Mouse (Mus musculus): ENCODE data around the gene Gm20503.

Gm20503 gene

DNA sequence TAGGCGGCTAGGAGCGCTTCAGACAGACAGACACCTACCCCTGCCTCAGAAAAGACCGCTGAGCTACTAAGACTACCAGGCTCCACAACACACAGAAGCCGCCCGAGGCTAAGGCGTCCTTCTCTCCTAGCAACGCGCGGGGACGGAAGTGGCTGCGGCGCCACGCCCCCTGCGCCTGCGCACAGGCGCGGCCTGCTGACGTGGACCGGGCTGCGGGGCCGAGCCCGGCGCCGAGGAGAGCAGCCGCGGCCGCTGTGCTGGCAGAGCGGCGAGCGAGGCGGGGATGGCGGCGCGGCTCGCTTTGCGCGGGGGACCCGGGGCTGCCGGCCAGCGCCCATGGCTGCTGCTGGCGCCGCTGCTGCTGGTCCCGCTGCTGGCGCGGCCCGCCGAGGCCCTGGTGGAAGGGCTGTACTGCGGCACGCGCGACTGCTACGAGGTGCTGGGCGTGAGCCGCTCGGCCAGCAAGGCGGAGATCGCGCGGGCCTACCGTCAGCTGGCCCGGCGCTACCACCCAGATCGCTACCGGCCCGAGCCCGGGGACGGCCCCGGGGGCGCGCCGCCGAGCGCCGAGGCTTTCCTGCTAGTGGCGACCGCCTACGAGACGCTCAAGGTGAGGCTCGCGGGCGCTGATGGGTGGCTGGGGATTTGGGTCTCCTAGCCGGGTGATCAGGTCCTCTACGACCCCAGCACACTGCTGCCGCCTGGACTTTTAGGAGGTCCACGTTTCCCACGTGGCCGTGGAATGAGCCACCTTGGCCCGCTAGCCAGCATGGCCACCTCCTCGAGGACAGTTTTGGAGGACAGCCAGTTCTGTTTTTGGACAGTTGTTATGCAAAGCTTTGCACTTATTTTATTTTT is at the start of gene Gm20503:
Gene Gm20503, plus strand, starts transcription at position 263 of the 858 bp plus-strand sequence.
- no peak for TF ChIP-seq GATA4 (IDR thresholded peaks at IDR 0.05; ENCODE audit: insufficient replicate concordance, low read length)

DNA sequence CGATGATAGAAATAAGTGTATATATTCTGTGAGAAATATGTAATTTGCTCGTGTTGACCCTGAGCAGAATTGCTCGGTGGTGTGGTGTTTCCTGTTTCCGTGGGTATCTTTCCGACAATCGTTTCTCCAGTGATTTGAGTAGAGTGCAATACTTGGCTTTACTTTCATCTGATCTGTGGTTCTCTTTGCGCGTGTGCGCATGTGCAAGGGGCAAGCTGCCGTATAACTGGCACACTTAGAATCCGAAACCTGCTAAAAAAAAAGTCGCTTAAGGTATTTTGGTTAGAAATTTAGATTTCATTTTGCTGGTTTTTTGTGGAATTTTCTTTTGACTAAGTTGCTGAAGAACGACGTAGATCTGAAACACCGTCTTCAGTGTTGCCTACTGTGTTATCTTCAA is 41.3 kb upstream of the Gm20503 start:
- TF ChIP-seq GATA4 (IDR thresholded peaks at IDR 0.05; ENCODE audit: insufficient replicate concordance, low read length) = no peak

DNA sequence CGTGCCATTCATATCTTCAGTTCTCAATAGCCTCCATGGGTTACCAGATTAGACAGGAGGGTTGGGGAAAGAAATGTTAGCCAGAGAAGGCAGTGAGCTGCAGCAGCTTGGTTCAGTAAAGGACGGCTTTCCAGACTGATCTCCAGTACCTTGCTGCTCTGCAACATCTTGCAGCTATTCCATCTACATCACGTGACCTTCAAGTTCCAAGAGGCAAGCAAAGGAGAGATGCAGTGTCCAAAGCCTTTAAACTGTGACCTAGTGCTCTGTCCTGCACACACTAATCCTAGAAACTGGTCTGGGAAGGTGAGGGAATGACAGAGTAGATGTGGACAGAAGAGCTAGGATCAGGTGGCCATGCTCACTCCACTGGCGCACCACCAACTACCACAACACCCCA is 39.7 kb upstream of the Gm20503 start:
- TF ChIP-seq GATA4 (IDR thresholded peaks at IDR 0.05; ENCODE audit: insufficient replicate concordance, low read length) = no peak

DNA sequence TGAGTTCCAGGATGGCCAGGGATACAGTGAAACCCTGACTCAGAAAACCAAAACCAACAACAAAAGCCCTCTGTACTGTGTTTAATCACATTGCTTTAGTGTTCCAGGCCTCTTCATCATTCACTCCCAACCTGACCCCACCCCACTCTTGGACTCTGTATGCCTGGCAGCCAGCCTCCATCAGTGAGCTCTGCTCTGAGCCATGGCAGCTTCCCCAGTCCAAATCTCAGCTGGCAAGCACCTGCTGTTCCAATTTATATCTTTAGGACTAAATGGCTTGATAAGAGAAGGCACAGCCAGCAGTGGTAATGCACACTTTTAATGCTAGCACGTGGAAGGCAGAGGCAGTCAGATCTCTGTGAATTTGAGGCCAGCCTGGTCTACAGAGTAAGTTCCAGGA is 37.9 kb upstream of the Gm20503 start:
- no peak for TF ChIP-seq GATA4 (IDR thresholded peaks at IDR 0.05; ENCODE audit: insufficient replicate concordance, low read length)

GRCm38 (mm10) chr4:58970678-58971077 is 32.3 kb upstream of the Gm20503 start:
- no peak for TF ChIP-seq GATA4 (IDR thresholded peaks at IDR 0.05; ENCODE audit: insufficient replicate concordance, low read length)

DNA sequence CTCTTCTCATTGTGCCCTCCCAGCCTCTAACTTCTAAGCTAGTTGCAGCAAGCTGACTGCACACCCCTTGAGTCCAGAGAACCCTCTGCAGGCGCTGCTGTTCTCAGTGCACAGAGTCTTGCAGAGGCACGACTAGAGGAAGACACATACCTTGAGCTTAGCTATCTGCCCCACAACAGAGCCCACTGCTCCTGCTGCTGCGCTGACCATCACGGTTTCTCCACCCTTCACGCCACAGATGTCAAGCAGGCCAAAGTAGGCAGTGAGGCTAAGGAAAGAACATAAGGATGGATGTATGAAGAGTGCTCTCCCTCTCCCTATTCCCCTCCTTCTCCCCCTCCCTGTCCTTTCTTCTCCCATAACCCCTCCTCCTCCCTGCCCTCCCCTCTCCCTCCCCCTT is 27.3 kb upstream of the Gm20503 start:
- no peak for TF ChIP-seq GATA4 (IDR thresholded peaks at IDR 0.05; ENCODE audit: insufficient replicate concordance, low read length)

GRCm38 (mm10) chr4:58981421-58981820 is 21.6 kb upstream of the Gm20503 start:
- no peak for TF ChIP-seq GATA4 (IDR thresholded peaks at IDR 0.05; ENCODE audit: insufficient replicate concordance, low read length)

DNA sequence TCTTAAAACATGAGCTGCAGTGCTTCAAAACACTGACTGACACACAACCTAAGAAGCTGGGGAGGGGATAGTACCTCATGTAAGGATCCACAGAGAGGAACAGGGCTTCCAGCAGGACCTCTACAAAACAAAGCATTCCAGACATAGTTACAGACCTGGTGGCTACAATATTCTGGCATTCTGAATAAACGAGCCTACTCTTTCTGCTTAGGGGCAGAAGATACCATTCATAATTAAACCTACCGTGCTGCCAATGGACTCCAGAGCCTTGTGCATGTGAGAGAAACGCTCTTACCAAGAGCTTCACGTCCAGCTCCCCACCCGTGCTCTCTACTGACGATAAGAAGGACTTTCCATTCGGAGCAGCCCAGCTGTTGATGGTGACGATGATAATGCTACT is 20.2 kb upstream of the Gm20503 start:
- no peak for TF ChIP-seq GATA4 (IDR thresholded peaks at IDR 0.05; ENCODE audit: insufficient replicate concordance, low read length)

DNA sequence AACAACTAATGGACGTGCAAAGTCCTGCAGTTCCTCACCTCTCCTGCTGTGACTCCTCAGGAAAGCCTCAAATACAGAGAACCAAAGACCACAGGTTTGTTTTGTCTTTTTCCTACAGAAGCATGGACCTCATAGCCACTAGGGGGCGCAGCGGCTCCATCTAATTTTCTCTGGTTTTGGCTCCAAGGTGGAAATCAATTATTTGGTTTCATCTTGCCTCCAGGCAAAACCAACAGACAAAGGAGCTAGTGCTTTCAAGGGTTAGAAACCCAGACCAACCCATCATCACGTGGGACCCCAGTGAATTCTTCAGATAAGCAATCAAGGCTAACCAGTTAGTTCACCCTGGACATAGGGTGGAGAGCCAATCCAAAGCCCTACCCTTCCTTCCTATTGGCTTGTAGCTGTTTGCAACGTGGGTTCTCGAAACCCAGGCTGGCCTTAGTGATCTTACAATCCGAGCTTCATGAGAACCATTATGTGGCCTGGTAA is 17.8 kb upstream of the Gm20503 start:
- TF ChIP-seq GATA4 (IDR thresholded peaks at IDR 0.05; ENCODE audit: insufficient replicate concordance, low read length) = no peak

DNA sequence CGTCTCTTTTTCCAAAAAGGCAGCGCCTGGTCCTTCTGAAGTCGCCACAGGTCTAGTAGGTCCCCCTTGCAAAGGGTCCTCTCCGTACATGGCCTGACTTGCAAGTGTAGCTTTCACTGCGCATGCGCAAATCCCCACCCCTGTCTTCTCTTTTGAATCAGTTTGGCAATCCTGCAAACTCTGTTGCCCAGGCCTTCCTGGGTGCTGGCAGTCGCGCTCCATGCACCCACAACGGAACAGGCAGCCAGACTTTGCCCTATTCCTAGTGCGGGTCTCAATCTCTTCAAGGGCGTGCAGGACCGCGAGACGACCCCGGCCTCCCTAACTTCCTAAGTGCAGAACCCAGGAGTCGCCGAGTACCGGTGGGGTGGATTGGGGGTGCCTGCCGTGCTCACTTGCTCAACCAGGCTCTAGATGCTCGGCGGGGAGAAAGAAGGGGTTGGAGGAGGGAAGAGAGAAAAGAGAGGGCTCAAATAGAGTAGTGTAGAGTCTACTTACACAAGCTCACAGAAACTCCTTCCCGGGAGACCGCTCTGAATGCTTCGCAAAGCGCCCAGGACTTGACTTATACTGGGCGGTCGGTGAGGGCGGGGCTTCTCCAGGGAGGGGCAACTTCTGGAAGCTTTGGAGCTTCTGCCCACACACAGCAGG is 16.3 kb upstream of the Gm20503 start, which contains the start of gene Ptgr1:
Gene Ptgr1, minus strand, starts transcription at position 580 of the 651 bp plus-strand sequence.
- TF ChIP-seq GATA4 (IDR thresholded peaks at IDR 0.05; ENCODE audit: insufficient replicate concordance, low read length) = no peak

GRCm38 (mm10) chr4:58989303-58989898 is 13.6 kb upstream of the Gm20503 start:
- no peak for TF ChIP-seq GATA4 (IDR thresholded peaks at IDR 0.05; ENCODE audit: insufficient replicate concordance, low read length)

DNA sequence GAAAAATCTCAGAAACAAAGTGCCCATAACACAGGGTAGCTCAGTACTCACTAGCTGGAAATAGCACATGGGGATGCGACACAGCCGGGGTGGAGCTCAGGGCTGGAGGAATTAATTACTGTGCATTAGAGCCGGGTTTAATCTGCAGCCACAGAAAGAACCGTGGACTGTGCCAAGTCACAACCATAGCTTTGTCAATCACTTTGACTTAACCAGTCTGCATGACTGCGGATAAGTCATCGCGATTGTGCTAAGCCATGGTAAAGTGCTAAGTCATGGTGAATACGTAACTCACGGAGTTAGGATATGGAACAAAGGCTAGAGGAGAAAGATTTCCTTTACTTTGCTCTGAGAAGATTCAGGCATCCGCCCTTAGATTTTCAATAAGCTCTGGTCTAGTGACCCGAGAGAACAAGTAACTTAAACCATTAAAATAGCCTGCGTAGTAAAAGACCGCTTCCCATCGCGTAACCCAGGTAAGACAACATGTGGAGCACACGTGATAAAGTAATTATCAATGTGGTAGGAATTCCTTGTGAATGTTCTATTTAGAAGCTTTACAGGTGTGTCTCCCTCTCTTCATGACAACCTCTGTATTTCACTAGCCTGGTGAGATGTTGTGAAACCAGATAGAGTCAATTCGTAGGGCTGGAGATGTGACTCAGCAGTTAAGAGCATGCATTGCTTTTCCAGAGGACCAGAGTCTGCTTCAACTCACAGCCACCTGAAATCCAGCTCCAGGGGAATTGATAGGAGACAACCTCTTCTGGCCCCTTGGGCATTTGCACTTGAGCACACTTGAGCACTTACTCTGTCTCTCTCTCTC is 12.2 kb upstream of the Gm20503 start:
- no peak for TF ChIP-seq GATA4 (IDR thresholded peaks at IDR 0.05; ENCODE audit: insufficient replicate concordance, low read length)

DNA sequence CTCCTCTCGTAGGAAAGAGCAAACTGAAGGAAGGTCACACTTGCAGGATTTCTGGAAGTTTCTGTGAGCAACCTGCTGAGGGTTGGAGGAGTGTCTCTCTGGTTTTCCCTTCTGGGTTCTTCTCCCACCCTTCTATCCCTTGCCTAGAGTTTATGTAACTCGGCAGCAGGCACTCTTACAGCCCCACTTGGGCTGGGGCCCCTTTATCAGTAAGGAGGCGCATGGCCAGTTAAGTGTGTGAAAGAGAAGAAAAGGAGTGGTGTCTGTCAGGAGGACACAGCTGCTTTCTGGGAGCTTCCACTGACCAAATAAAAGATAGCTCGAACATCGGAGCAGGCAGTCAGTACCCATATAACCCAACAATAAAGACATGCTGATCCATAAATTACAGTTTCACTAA is 10.8 kb upstream of the Gm20503 start:
- TF ChIP-seq GATA4 (IDR thresholded peaks at IDR 0.05; ENCODE audit: insufficient replicate concordance, low read length) = no peak

DNA sequence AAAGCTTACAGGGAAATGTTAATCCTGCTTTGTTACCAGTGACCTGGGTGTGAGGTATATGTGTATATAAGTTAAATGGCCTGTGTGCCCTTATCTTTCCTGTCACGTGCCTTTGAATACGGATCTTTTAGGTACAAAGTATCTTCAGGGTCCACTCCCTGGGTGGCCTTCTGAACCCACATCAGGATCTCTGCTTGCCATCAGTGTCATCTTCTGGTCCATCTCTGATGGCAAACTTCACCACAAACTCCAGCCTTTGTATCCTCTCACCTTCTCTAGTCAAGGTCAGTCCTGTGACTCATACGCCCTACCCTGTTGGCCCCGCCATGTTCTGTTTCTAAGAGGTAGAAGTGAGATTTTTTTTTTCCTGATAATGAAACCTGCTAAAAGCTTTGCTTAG is 8.2 kb upstream of the Gm20503 start, which contains the start of gene Dnajc25:
Gene Dnajc25, plus strand, starts transcription at position 301 of the 400 bp plus-strand sequence.
- TF ChIP-seq GATA4 (IDR thresholded peaks at IDR 0.05; ENCODE audit: insufficient replicate concordance, low read length) = no peak

GRCm38 (mm10) chr4:58995251-58995693 is 7.7 kb upstream of the Gm20503 start:
- no peak for TF ChIP-seq GATA4 (IDR thresholded peaks at IDR 0.05; ENCODE audit: insufficient replicate concordance, low read length)

All from liver, adult (tissue).